ENCODE assay signal across 35 mouse cellular contexts in genomic region chrX:77665030-77665429, GRCm38 (mm10).
"Had no signal": no experiment of that assay in that cellular context is flagged by ENCODE, and none has a peak within 500 bp of the region (broad histone marks: within the 10 kb centered on the region; RNA-seq: fewer than 3 reads in every experiment).

No protein-coding gene starts in this region.

- DNase-seq: heart, postnatal 10 days; heart, postnatal 14 days; heart, postnatal 36 days; heart, postnatal 4 days; kidney, adult 11 months; kidney, adult 18-20 months; kidney, adult 2 months; kidney, adult 8-10 months; kidney, adult 9 months; kidney, postnatal 10 days; kidney, postnatal 14 days; kidney, postnatal 25 days; kidney, postnatal 36 days; kidney, postnatal 4 days; layer of hippocampus, adult 9-11 months; layer of hippocampus, postnatal 36 days had no signal

- H3K9ac ChIP-seq: heart, embryonic 12.5 days; heart, embryonic 13.5 days; heart, embryonic 15.5 days; hindbrain, embryonic 12.5 days; hindbrain, embryonic 13.5 days; hindbrain, embryonic 14.5 days; hindbrain, embryonic 15.5 days; intestine, embryonic 15.5 days; kidney, embryonic 15.5 days had no signal

- ATAC-seq: hindbrain, embryonic 16.5 days; hindbrain, postnatal 0 days; inflammation-experienced regulatory T-cells, adult 6 months; intestine, embryonic 15.5 days; intestine, embryonic 16.5 days; intestine, postnatal 0 days had no signal

- H3K27ac ChIP-seq: heart, embryonic 10.5 days; heart, embryonic 13.5 days; heart, embryonic 15.5 days; hindbrain, embryonic 10.5 days; hindbrain, embryonic 12.5 days; hindbrain, embryonic 13.5 days; hindbrain, embryonic 14.5 days; hindbrain, embryonic 15.5 days; hindbrain, postnatal 0 days; intestine, embryonic 15.5 days; kidney, embryonic 15.5 days; kidney, postnatal 0 days; layer of hippocampus, adult 2 months had no signal

- H3K4me1 ChIP-seq: heart, embryonic 10.5 days; heart, embryonic 12.5 days; heart, embryonic 13.5 days; heart, embryonic 15.5 days; hindbrain, embryonic 10.5 days; hindbrain, embryonic 12.5 days; hindbrain, embryonic 13.5 days; hindbrain, embryonic 15.5 days; intestine, embryonic 15.5 days; kidney, embryonic 15.5 days had no signal

- H3K27me3 ChIP-seq: heart, embryonic 12.5 days; heart, embryonic 13.5 days; heart, embryonic 15.5 days; hindbrain, embryonic 12.5 days; hindbrain, embryonic 13.5 days; hindbrain, embryonic 15.5 days; intestine, embryonic 15.5 days; kidney, embryonic 15.5 days had no signal

- H3K36me3 ChIP-seq: intestine, embryonic 15.5 days had no signal

- H3K4me3 ChIP-seq: heart, embryonic 10.5 days; heart, embryonic 12.5 days; heart, embryonic 13.5 days; heart, embryonic 15.5 days; hindbrain, embryonic 10.5 days; hindbrain, embryonic 12.5 days; hindbrain, embryonic 13.5 days; hindbrain, embryonic 15.5 days; intestine, embryonic 15.5 days; kidney, embryonic 15.5 days; layer of hippocampus, adult 2 months had no signal

- H3K4me2 ChIP-seq: heart, embryonic 11.5 days; heart, embryonic 12.5 days; heart, embryonic 13.5 days; heart, embryonic 15.5 days; hindbrain, embryonic 12.5 days; hindbrain, embryonic 13.5 days; hindbrain, embryonic 14.5 days; hindbrain, embryonic 15.5 days; intestine, embryonic 15.5 days; kidney, embryonic 15.5 days had no signal

- H3K9me3 ChIP-seq: heart, embryonic 10.5 days; heart, embryonic 12.5 days; heart, embryonic 13.5 days; heart, embryonic 15.5 days; hindbrain, embryonic 10.5 days; hindbrain, embryonic 12.5 days; hindbrain, embryonic 13.5 days; hindbrain, embryonic 15.5 days; intestine, embryonic 15.5 days; kidney, embryonic 15.5 days had no signal
